10 mouse cellular contexts compared by ENCODE assay signal in genomic region chr14:57093029-57093428, GRCm38 (mm10). TPM values are rescaled to one million over a fixed set of nuclear protein-coding genes. Genes with fewer than 3 reads are reported as not detected.
A peak's percentile ranks its signal among the peaks of the same experiment; 100 is the strongest.
DNase-seq lines count a peak whose midpoint lies in the region.
"Had no signal": no experiment of that assay in that cellular context is flagged by ENCODE, and none has a peak within 500 bp of the region (broad histone marks: within the 10 kb centered on the region; RNA-seq: fewer than 3 reads in every experiment).

No protein-coding gene starts in this region.

- no peak overlapping the region for H3K27ac ChIP-seq in heart, embryonic 10.5 days
- H3K27ac ChIP-seq: embryonic facial prominence, embryonic 15.5 days had no signal

- H3K27me3 ChIP-seq in heart, embryonic 10.5 days (ENCODE audit: insufficient read depth, poor library complexity, severe bottlenecking), result 0 out of 2 replicates have a peak, but pooled peaks cover 9% of the 10 kb centered on the region
- H3K27me3 ChIP-seq: embryonic facial prominence, embryonic 15.5 days had no signal

- WGBS in heart, embryonic 10.5 days, result 10% methylated on average over 8 of the region's 8 CpGs

- no peaks in the 10 kb centered on the region for H3K36me3 ChIP-seq in heart, embryonic 10.5 days
- H3K36me3 ChIP-seq: embryonic facial prominence, embryonic 15.5 days had no signal

- no peak overlapping the region for H3K4me3 ChIP-seq in heart, embryonic 10.5 days
- H3K4me3 ChIP-seq: embryonic facial prominence, embryonic 15.5 days; megakaryocyte, embryonic 14.5 days had no signal

- peak; percentile 6 to 8 for DNase-seq in heart, adult 9 months (ENCODE audit: low spot score in 2 of 2)
- no peak for DNase-seq in heart, embryonic 10.5 days (ENCODE audit: low spot score)
- DNase-seq in CD4-positive helper T cell, adult 2 months (ENCODE audit: low read depth, low spot score), result peak; percentile 57
- peak; percentile 58 for DNase-seq in adrenal gland, adult 2 months
- DNase-seq in forelimb bud, embryonic 11.5 days (ENCODE audit: low read depth, low spot score), result peak; percentile 58
- peak; percentile 24 to 44 for DNase-seq in layer of hippocampus, postnatal 36 days
- DNase-seq in retina, embryonic 14.5 days (ENCODE audit: low spot score), result peak; percentile 73
- DNase-seq in neural tube, embryonic 10.5 days (ENCODE audit: extremely low spot score, low spot score), result no peak

- no peaks in the 10 kb centered on the region for H3K9me3 ChIP-seq in heart, embryonic 10.5 days
- H3K9me3 ChIP-seq: embryonic facial prominence, embryonic 15.5 days; megakaryocyte, embryonic 14.5 days had no signal

- H3K4me1 ChIP-seq in heart, embryonic 10.5 days, result 0 out of 2 replicates have a peak, but pooled peaks cover 4% of the 10 kb centered on the region
- H3K4me1 ChIP-seq: embryonic facial prominence, embryonic 15.5 days; megakaryocyte, embryonic 14.5 days had no signal

RNA-seq across cellular contexts. Expression of gene Gjb2, which starts 11.5 kb away (rescaled TPM):
- 1.0 and 4.0 TPM in 2 replicates for polyA plus RNA-seq in heart, embryonic 10.5 days (2016; fragmentation: Nextera tagmentation; extraction: Ambion mirVana)
- total RNA-seq in adrenal gland, adult 2 months (2021), result 1 to 10 TPM in 1 of 2 experiments, under 1 TPM in 1; 0.73 to 9.6 TPM
- polyA plus RNA-seq in adrenal gland, adult 2 months (2012; rRNA removed), result 6.4 and 14.0 TPM in 2 replicates
- 1 to 10 TPM; 5.3 to 6.1 TPM for total RNA-seq in layer of hippocampus, postnatal 36 days (2021)

RNA-seq across cellular contexts. Expression of gene Gm4491, which starts 22.7 kb away (rescaled TPM):
- not detected in 2 replicates for polyA plus RNA-seq in heart, embryonic 10.5 days (2016; fragmentation: Nextera tagmentation; extraction: Ambion mirVana)
- total RNA-seq in adrenal gland, adult 2 months (2021), result not detected
- not detected in 2 replicates for polyA plus RNA-seq in adrenal gland, adult 2 months (2012; rRNA removed)
- total RNA-seq in layer of hippocampus, postnatal 36 days (2021), result 1 to 10 TPM in 1 of 2 experiments, under 1 TPM in 1; 0.58 to 1.3 TPM
- polyA plus RNA-seq: embryonic facial prominence, embryonic 15.5 days had no signal

RNA-seq across cellular contexts. Expression of gene Gja3, which starts 35.1 kb away (rescaled TPM):
- polyA plus RNA-seq in heart, embryonic 10.5 days (2016; fragmentation: Nextera tagmentation; extraction: Ambion mirVana), result 2.5 and 4.0 TPM in 2 replicates
- not detected for total RNA-seq in adrenal gland, adult 2 months (2021)
- polyA plus RNA-seq in adrenal gland, adult 2 months (2012; rRNA removed), result 0.04 TPM in 1 of 2 replicates, not detected in the other
- total RNA-seq in layer of hippocampus, postnatal 36 days (2021), result 1 to 10 TPM in 1 of 2 experiments, under 1 TPM in 1; 0.30 to 1.0 TPM

RNA-seq across cellular contexts. Expression of gene Gjb6, which starts 40.4 kb away (rescaled TPM):
- polyA plus RNA-seq in heart, embryonic 10.5 days (2016; fragmentation: Nextera tagmentation; extraction: Ambion mirVana), result 0.15 and 0.89 TPM in 2 replicates
- total RNA-seq in adrenal gland, adult 2 months (2021), result not detected
- not detected in 2 replicates for polyA plus RNA-seq in adrenal gland, adult 2 months (2012; rRNA removed)
- 100 to 1,000 TPM in 1 of 2 experiments, 10 to 100 TPM in 1; 87.4 to 111 TPM for total RNA-seq in layer of hippocampus, postnatal 36 days (2021)

Comparison
In these comparisons a context has a peak if more than half of its experiments do, and no peak if none do; other contexts are left out.
1. DNase-seq: peak in heart, adult 9 months (2 of 2), CD4-positive helper T cell, adult 2 months (single experiment), adrenal gland, adult 2 months (single experiment), forelimb bud, embryonic 11.5 days (single experiment), layer of hippocampus, postnatal 36 days (2 of 2) and retina, embryonic 14.5 days (single experiment); none in heart, embryonic 10.5 days (single experiment) and neural tube, embryonic 10.5 days (single experiment).